Mouse (Mus musculus): ENCODE results near the gene Bhmt2. TPM values are rescaled to one million over a fixed set of nuclear protein-coding genes. Genes with fewer than 3 reads are reported as not detected.

Gene Bhmt2
- total and polyA plus RNA-seq, 3 experiments = not detected

- TF ChIP-seq TAL1 (conservative IDR thresholded peaks at IDR 0.05; ENCODE audit: low read depth, low read length) = no peak
- TF ChIP-seq GATA2 (IDR thresholded peaks at IDR 0.05; ENCODE audit: borderline replicate concordance, low read depth, low read length) = no peak
- no peak for TF ChIP-seq GATA1 (IDR thresholded peaks at IDR 0.05; ENCODE audit: borderline replicate concordance, low read length)
- TF ChIP-seq POLR2AphosphoS5 (IDR thresholded peaks at IDR 0.05; ENCODE audit: insufficient replicate concordance, low read depth, low read length) = no peak
- TF ChIP-seq CTCF (IDR thresholded peaks at IDR 0.05; ENCODE audit: low read depth, low read length) = no peak
- no peaks in the 10 kb centered on the region for H3K9me3 ChIP-seq (replicated peaks)
- H3K4me1 ChIP-seq (ENCODE audit: insufficient read depth, low read depth, low read length) = no peaks in the 10 kb centered on the region
- no peak overlapping the region for H3K4me3 ChIP-seq (ENCODE audit: low read depth, low read length)
- ATAC-seq (ENCODE audit: extremely low read depth, insufficient number of reproducible peaks, low FRiP score, poor library complexity, severe bottlenecking) (no peak), DNase-seq (ENCODE audit: low spot score) (no peak)
- H3K36me3 ChIP-seq (replicated peaks) = no peaks in the 10 kb centered on the region
- H3K27me3 ChIP-seq (ENCODE audit: insufficient read depth, low read length) = peaks cover 3% of the 10 kb centered on the region
Observed at GRCm38 (mm10) chr13:93712362-93712761, 38.3 kb upstream of the Bhmt2 start.

- Histone ChIP-seq H3K27me3 (ENCODE audit: insufficient read depth, low read length) (peaks cover 2% of the 10 kb centered on the region; the same call in 1 of the 2 replicates), H3K9me3 (replicated peaks) (no peaks in the 10 kb centered on the region), H3K4me3 (ENCODE audit: low read depth, low read length) (no peak overlapping the region), H3K4me1 (ENCODE audit: insufficient read depth, low read depth, low read length) (no peaks in the 10 kb centered on the region), H3K36me3 (replicated peaks) (no peaks in the 10 kb centered on the region)
- TF ChIP-seq GATA2 (IDR thresholded peaks at IDR 0.05; ENCODE audit: borderline replicate concordance, low read depth, low read length) = no peak
- no peak for TF ChIP-seq TAL1 (conservative IDR thresholded peaks at IDR 0.05; ENCODE audit: low read depth, low read length)
- TF ChIP-seq POLR2AphosphoS5 (IDR thresholded peaks at IDR 0.05; ENCODE audit: insufficient replicate concordance, low read depth, low read length) = no peak
- TF ChIP-seq CTCF (IDR thresholded peaks at IDR 0.05; ENCODE audit: low read depth, low read length) = no peak
- no peak for TF ChIP-seq GATA1 (IDR thresholded peaks at IDR 0.05; ENCODE audit: borderline replicate concordance, low read length)
- ATAC-seq (ENCODE audit: extremely low read depth, insufficient number of reproducible peaks, low FRiP score, poor library complexity, severe bottlenecking) (no peak), DNase-seq (ENCODE audit: low spot score) (no peak)
Observed at GRCm38 (mm10) chr13:93711226-93711625, 37.1 kb upstream of the Bhmt2 start.

- Histone ChIP-seq H3K27me3 (ENCODE audit: insufficient read depth, low read length) (peaks cover 2% of the 10 kb centered on the region; the same call in 1 of the 2 replicates), H3K4me3 (ENCODE audit: low read depth, low read length) (no peak overlapping the region), H3K4me1 (ENCODE audit: insufficient read depth, low read depth, low read length) (no peaks in the 10 kb centered on the region), H3K9me3 (replicated peaks) (no peaks in the 10 kb centered on the region), H3K36me3 (replicated peaks) (no peaks in the 10 kb centered on the region)
- ATAC-seq (ENCODE audit: extremely low read depth, insufficient number of reproducible peaks, low FRiP score, poor library complexity, severe bottlenecking) (no peak), DNase-seq (ENCODE audit: low spot score) (no peak)
- TF ChIP-seq GATA1 (IDR thresholded peaks at IDR 0.05; ENCODE audit: borderline replicate concordance, low read length) (no peak), GATA2 (IDR thresholded peaks at IDR 0.05; ENCODE audit: borderline replicate concordance, low read depth, low read length) (no peak), POLR2AphosphoS5 (IDR thresholded peaks at IDR 0.05; ENCODE audit: insufficient replicate concordance, low read depth, low read length) (no peak), CTCF (IDR thresholded peaks at IDR 0.05; ENCODE audit: low read depth, low read length) (no peak), TAL1 (conservative IDR thresholded peaks at IDR 0.05; ENCODE audit: low read depth, low read length) (no peak)
Observed at GRCm38 (mm10) chr13:93710325-93710724, 36.2 kb upstream of the Bhmt2 start.

GRCm38 (mm10) chr13:93707271-93707670, 33.2 kb upstream of the Bhmt2 start:
- no peaks in the 10 kb centered on the region for H3K36me3 ChIP-seq (replicated peaks)
- no peak overlapping the region for H3K4me3 ChIP-seq (ENCODE audit: low read depth, low read length)
- ATAC-seq (ENCODE audit: extremely low read depth, insufficient number of reproducible peaks, low FRiP score, poor library complexity, severe bottlenecking) (no peak), DNase-seq (ENCODE audit: low spot score) (no peak)
- TF ChIP-seq GATA2 (IDR thresholded peaks at IDR 0.05; ENCODE audit: borderline replicate concordance, low read depth, low read length) (no peak), POLR2AphosphoS5 (IDR thresholded peaks at IDR 0.05; ENCODE audit: insufficient replicate concordance, low read depth, low read length) (no peak), CTCF (IDR thresholded peaks at IDR 0.05; ENCODE audit: low read depth, low read length) (no peak), GATA1 (IDR thresholded peaks at IDR 0.05; ENCODE audit: borderline replicate concordance, low read length) (no peak), TAL1 (conservative IDR thresholded peaks at IDR 0.05; ENCODE audit: low read depth, low read length) (no peak)
- H3K9me3 ChIP-seq (replicated peaks) = no peaks in the 10 kb centered on the region
- peaks cover 2% of the 10 kb centered on the region for H3K27me3 ChIP-seq (ENCODE audit: insufficient read depth, low read length)
- no peaks in the 10 kb centered on the region for H3K4me1 ChIP-seq (ENCODE audit: insufficient read depth, low read depth, low read length)

GRCm38 (mm10) chr13:93705697-93706096, 31.6 kb upstream of the Bhmt2 start:
- Histone ChIP-seq H3K36me3 (replicated peaks) (no peaks in the 10 kb centered on the region), H3K27me3 (ENCODE audit: insufficient read depth, low read length) (peaks cover 3% of the 10 kb centered on the region; the same call in 1 of the 2 replicates), H3K4me1 (ENCODE audit: insufficient read depth, low read depth, low read length) (no peaks in the 10 kb centered on the region), H3K4me3 (ENCODE audit: low read depth, low read length) (no peak overlapping the region), H3K9me3 (replicated peaks) (no peaks in the 10 kb centered on the region)
- ATAC-seq (ENCODE audit: extremely low read depth, insufficient number of reproducible peaks, low FRiP score, poor library complexity, severe bottlenecking) (no peak), DNase-seq (ENCODE audit: low spot score) (no peak)
- TF ChIP-seq CTCF (IDR thresholded peaks at IDR 0.05; ENCODE audit: low read depth, low read length) (no peak), POLR2AphosphoS5 (IDR thresholded peaks at IDR 0.05; ENCODE audit: insufficient replicate concordance, low read depth, low read length) (no peak), GATA2 (IDR thresholded peaks at IDR 0.05; ENCODE audit: borderline replicate concordance, low read depth, low read length) (no peak), TAL1 (conservative IDR thresholded peaks at IDR 0.05; ENCODE audit: low read depth, low read length) (no peak), GATA1 (IDR thresholded peaks at IDR 0.05; ENCODE audit: borderline replicate concordance, low read length) (no peak)

- no peaks in the 10 kb centered on the region for H3K9me3 ChIP-seq (replicated peaks)
- H3K4me1 ChIP-seq (ENCODE audit: insufficient read depth, low read depth, low read length) = no peaks in the 10 kb centered on the region
- no peak overlapping the region for H3K4me3 ChIP-seq (ENCODE audit: low read depth, low read length)
- DNase-seq (ENCODE audit: low spot score) (no peak), ATAC-seq (ENCODE audit: extremely low read depth, insufficient number of reproducible peaks, low FRiP score, poor library complexity, severe bottlenecking) (no peak)
- no peak for TF ChIP-seq GATA2 (IDR thresholded peaks at IDR 0.05; ENCODE audit: borderline replicate concordance, low read depth, low read length)
- TF ChIP-seq GATA1 (IDR thresholded peaks at IDR 0.05; ENCODE audit: borderline replicate concordance, low read length) = no peak
- no peak for TF ChIP-seq TAL1 (conservative IDR thresholded peaks at IDR 0.05; ENCODE audit: low read depth, low read length)
- no peak for TF ChIP-seq POLR2AphosphoS5 (IDR thresholded peaks at IDR 0.05; ENCODE audit: insufficient replicate concordance, low read depth, low read length)
- TF ChIP-seq CTCF (IDR thresholded peaks at IDR 0.05; ENCODE audit: low read depth, low read length) = no peak
- no peaks in the 10 kb centered on the region for H3K36me3 ChIP-seq (replicated peaks)
- H3K27me3 ChIP-seq (ENCODE audit: insufficient read depth, low read length) = peaks cover 3% of the 10 kb centered on the region; the same call in 1 of the 2 replicates
Observed at GRCm38 (mm10) chr13:93698866-93699265, 24.8 kb upstream of the Bhmt2 start.

Measured in G1E (cell line).